Mouse (Mus musculus) brown adipose tissue, adult 24 weeks (tissue): Measurements from ENCODE around the gene Tnfrsf18. TPM values are rescaled to one million over a fixed set of nuclear protein-coding genes. Genes with fewer than 3 reads are reported as not detected.

Experiments
- H3K27ac ChIP-seq: fragments of 200-500 bp; replicated peaks from 2 replicates; pipeline ENCODE4 v1.5.1; 2012; ENCODE audit warnings: low read depth, mild to moderate bottlenecking, low read length
- H3K4me1 ChIP-seq: fragments of 200-500 bp; 2 replicates; pipeline ENCODE4 v1.6.1; 2012; ENCODE audit warnings: low read length, mixed read lengths; ENCODE audit not compliant: control insufficient read depth, insufficient read depth, insufficient read length
- H3K4me3 ChIP-seq: fragments of 200-500 bp; 2 replicates; pipeline ENCODE4 v1.5.1; 2012; ENCODE audit warnings: low read depth, mild to moderate bottlenecking, low read length, moderate library complexity; ENCODE audit not compliant: insufficient read depth
- polyA plus RNA-seq: library from polyadenylated mRNA; stranded (reverse); fragments of >200 nt; gene quantifications from 2 replicates; pipeline ENCODE4 v1.2.4, GENCODE M21; 2012; ENCODE audit not compliant: missing spikeins, insufficient read depth, insufficient read length

Gene Tnfrsf18
- polyA plus RNA-seq, 1 experiment = not detected

DNA sequence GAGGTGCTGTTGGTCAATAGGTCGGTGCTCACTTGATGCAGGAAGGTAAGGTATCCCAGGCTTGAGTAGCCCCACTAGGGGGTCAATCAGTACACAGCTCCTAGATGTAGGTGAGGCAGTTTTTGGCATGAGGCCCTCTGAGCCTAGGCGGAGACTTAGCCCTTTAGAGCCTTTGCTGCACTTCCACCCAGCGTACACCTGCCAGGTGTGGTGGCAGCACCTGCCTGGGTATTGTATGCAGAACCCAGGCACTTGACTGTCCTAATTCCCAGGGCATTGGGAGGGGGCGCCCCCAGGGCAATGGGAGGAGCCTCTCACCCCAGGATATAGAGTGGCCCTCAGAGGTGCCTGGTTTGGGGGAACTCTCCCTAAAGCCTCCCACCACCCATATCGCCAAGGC is 29.2 kb downstream of the Tnfrsf18 start:
- Histone ChIP-seq H3K4me3 (no peak overlapping the region), H3K27ac (no peak overlapping the region)

DNA sequence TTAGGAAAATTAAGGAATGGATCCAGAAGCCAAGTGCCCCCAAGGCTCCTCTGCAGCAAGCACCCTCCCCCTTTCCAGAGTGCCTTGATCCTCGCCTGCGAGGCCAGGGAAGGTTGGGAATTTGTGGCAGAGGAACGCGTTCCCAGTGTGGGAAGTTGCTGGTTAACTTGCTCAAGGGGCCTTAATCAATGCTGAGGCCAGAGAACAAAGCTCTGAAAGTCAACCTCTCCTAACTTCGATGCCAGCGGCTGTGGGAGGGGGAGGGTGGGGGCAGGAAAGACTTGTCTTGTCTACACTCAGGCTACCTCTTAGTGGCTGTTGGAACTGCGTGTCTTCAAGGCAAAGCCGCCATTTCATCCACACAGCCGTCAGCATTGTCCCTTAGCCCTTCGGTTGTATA is 31.7 kb downstream of the Tnfrsf18 start:
- Histone ChIP-seq H3K4me1 (no peaks in the 10 kb centered on the region), H3K27ac (no peak overlapping the region), H3K4me3 (no peak overlapping the region)

More for the DNA sequence above, 29.2 kb downstream of the Tnfrsf18 start:
- no peaks in the 10 kb centered on the region for H3K4me1 ChIP-seq

- Histone ChIP-seq H3K4me1 (no peaks in the 10 kb centered on the region), H3K4me3 (no peak overlapping the region), H3K27ac (no peak overlapping the region)
Observed at GRCm38 (mm10) chr4:156058826-156059225, 32.9 kb downstream of the Tnfrsf18 start.

DNA sequence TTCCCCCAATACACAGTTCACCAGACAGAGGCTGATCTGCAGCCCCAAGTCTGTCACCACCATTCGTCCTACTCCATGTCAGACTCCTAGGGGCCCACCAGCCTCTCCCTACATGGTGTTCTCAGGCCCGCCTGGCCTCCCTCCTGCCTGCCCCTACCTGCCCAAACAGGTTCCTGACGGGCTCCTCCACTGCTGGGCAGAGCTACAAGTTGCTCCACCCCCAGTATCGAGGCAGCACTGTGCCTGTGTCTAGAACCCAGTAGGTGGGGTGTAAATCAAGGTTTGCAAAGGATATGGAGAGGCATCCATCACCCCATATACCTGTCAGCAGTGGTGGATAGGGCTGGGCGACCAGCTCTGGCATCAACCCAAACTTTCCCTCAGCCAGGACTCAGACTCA is 33.3 kb downstream of the Tnfrsf18 start, which contains the start of gene Ttll10:
Gene Ttll10 (minus strand): TSS at position 154 of the 400 bp plus-strand sequence.
- no peaks in the 10 kb centered on the region for H3K4me1 ChIP-seq
- H3K27ac ChIP-seq = no peak within 1 kb of the TSS
- no peak within 1 kb of the TSS for H3K4me3 ChIP-seq

GRCm38 (mm10) chr4:156059713-156060112 is 33.7 kb downstream of the Tnfrsf18 start:
- H3K4me1 ChIP-seq = no peaks in the 10 kb centered on the region
- no peak overlapping the region for H3K4me3 ChIP-seq
- H3K27ac ChIP-seq = no peak overlapping the region

GRCm38 (mm10) chr4:156063861-156064509 is 38.0 kb downstream of the Tnfrsf18 start:
- H3K4me3 ChIP-seq = no peak overlapping the region
- H3K4me1 ChIP-seq = no peaks in the 10 kb centered on the region
- H3K27ac ChIP-seq = no peak overlapping the region

DNA sequence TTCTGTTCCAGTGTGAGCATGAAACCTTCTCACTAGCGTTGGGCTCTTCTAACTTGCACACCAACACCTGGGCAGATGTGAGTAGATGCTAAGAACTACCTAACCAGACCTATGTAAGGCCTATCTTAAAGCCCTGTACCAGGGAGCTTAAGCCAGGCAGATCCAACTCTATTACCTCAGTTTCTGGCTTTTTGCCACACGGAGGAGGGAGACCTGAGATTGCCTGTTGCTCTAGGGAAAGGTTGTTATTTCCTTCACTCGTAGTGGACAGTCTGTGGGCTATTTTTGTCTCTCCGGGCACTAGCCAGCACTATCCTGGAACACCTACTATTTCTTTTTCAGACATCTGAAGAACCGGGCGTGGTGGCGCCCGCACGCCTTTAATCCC is 38.5 kb downstream of the Tnfrsf18 start:
- Histone ChIP-seq H3K4me3 (no peak overlapping the region), H3K4me1 (no peaks in the 10 kb centered on the region), H3K27ac (no peak overlapping the region)

- H3K4me1 ChIP-seq = no peaks in the 10 kb centered on the region
- no peak overlapping the region for H3K27ac ChIP-seq
- no peak overlapping the region for H3K4me3 ChIP-seq
Observed at GRCm38 (mm10) chr4:156065156-156065894, 39.4 kb downstream of the Tnfrsf18 start.

- H3K4me3 ChIP-seq = no peak overlapping the region
- H3K27ac ChIP-seq = no peak overlapping the region
- H3K4me1 ChIP-seq = no peaks in the 10 kb centered on the region
Observed at GRCm38 (mm10) chr4:156067256-156067949, 41.4 kb downstream of the Tnfrsf18 start.

DNA sequence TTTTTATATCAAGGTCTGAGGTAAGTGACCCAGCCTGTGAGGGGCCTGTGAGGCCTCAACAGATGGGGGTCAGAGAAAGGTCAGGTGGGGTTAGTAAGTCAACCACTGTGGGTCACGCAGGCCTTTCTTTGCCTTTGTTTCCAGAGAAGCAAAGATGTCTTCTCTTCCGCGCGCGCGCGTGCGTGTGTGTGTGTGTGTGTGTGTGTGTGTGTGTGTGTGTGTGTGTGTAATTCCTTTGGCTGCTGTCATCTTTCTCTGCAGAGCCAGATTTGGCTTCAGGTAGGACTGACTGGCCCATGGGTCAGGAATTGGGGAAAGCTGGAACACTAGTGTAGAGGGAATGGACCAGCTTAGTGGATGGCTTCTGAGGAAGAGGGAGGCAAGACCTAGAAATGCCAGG is 43.7 kb downstream of the Tnfrsf18 start:
- no peak overlapping the region for H3K4me3 ChIP-seq
- H3K4me1 ChIP-seq = no peaks in the 10 kb centered on the region
- H3K27ac ChIP-seq = no peak overlapping the region

DNA sequence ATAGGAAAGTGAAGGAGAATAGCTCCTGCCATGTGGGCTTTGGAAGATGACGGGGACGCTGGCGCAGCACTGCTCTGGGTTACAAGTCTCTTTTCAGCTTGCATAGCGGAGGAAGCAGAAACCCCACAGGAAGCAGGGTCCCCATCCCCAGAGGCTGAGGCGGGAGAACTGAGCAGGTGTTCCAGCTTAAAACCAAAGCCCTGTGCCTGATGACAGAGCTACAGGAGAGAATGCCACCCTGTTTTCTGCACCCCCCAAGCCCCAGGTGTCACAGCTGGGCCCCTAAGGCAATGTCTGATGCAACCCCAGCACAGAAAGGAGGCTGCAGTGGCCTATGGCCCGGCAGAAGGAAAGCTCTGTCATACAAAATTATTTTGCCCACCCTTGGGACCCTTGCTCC is 44.3 kb downstream of the Tnfrsf18 start:
- Histone ChIP-seq H3K27ac (no peak overlapping the region), H3K4me1 (no peaks in the 10 kb centered on the region), H3K4me3 (no peak overlapping the region)

DNA sequence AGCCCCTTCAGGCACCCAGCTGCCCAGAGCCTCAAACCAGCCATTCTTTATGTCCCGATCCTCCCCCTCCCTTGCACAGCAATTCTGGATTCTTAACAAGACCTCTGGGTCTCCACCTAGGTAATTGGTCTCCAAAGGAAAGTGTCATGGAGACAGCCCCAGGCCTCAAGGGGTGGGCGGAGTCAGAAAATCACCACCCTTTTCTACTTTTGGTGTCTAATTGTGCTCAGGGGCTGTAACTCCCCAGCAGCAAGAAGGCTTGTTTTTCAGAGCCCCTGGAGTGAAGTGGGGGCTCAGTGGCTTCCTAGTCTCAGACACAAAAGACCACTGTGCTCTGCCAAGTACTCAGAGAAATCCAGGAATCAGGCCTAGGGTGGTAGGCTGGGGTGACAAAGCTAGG is 44.8 kb downstream of the Tnfrsf18 start:
- Histone ChIP-seq H3K27ac (no peak overlapping the region), H3K4me3 (no peak overlapping the region), H3K4me1 (no peaks in the 10 kb centered on the region)

DNA sequence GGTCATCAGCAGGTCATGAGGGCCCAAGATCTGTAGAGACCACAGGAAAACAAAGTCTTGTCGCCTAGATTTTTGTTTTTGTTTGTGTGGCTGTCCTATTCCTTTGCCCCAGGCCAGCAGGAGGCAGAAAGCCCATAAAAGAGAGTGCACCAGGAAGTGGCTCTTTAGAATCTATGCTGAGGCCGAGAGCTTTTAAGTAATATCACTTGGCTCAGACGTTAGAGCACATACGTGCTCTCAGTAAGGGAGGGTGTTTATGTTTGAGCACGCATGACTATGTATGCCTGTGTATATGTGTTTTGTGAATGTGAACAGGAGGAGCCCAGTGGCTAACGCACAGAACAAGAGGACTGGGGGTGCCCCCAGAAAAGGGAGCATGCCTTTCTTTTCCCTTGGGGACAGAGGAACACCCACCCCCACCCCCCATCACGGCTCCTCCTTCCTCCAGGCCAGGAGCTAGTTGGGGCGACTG is 51.0 kb downstream of the Tnfrsf18 start:
- H3K27ac ChIP-seq = no peak overlapping the region
- H3K4me3 ChIP-seq = peak overlapping the region; percentile 52; the same call in 1 of the 2 replicates
- H3K4me1 ChIP-seq = no peaks in the 10 kb centered on the region; the same call in 1 of the 2 replicates

DNA sequence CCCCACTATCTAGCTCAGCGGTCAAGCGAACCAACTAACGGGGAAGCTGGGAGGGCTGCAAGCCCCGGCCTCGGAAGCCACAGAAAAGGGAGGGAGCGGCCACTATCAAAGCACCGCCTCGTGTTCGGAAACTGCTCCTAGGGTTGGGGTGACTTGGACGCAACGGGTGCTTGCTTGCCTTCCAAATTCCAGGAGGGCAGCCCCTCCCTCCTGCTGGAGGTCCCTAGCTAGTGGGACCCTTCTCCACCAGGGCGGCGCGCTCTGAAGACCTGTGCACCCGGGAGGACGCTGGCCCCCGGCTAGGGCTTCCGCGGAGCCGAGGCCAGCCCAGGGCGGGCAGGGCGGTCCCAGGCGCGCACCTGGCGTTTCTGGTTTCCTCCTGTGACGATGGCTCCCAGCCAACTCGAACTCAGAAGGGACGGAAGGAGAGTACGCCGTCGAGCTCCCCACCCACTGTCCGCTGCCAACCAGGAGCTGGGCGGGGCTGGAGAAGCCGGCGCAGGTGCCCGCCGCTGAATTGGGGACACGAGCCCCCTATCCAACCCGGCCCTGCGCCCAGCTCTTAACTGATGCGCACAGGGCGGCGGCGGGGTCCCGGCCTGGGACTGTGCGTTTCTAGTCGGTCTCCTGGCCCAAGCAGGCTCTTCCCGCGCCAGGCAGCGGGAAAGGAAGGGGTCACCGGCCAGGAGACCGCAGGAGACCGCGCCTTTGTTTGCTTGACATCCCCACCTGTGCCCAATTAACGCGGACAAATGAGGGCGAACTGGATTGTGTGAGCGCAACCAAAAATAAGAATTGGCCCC is 51.7 kb downstream of the Tnfrsf18 start:
- H3K4me3 ChIP-seq = peak overlapping the region; percentile 52
- no peaks in the 10 kb centered on the region; the same call in 1 of the 2 replicates for H3K4me1 ChIP-seq
- H3K27ac ChIP-seq = no peak overlapping the region
